Mouse (Mus musculus): ENCODE measurements at regions not wholly inside any gene's neighbourhood (a gene's known extent, or its start where the extent isn't known, plus 50 kb on each side); places are given as distances from the start of the nearest gene placed in this dataset.

DNA sequence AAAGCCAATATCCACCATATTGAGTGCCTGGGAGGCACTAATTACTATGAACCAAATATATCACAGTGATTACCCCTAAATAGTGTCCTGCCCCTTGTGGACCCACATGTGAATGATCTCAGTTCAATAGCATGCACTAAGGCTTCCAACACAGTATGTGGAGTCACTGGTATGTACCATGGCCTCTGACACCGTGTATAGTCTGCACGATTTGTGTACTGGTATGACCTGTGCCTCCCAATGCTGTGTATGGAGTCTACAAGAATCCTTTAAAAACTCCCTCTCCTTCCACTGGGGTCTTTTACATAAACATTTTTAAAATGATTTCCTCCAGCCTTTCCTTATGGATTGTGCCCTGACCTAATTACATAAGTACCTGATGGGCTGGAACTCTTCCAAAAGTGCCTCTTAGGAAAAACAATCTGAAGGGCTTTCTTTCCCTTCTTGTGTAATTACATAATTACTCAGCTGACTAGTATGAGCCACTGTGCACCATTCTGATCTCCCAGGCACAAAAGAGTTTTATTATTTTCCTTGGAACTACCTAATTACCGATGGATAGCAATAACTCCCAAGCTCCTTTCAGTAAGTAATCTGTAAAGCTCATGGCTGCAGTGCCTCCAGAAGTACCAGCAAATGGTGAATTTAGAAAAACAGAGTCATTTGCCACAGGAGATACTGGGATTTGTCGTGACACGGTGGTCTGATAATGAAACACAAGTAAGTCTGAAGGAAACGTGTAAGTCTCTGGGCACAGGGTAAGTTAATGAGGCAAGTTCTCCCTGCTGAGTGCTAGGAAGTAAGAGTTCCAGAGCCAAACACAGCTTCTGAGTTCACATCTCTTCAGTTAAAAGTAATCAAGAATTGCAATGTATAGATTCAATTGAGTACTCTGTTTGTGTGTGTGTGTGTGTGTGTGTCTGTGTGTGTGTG, 135.8 kb upstream of the Rarb start:
- TF ChIP-seq CTCF (IDR thresholded peaks at IDR 0.05; ENCODE audit: low read depth, low read length): no peak
- TF ChIP-seq POLR2A (IDR thresholded peaks at IDR 0.05; ENCODE audit: extremely low read depth, insufficient read depth, low read length): no peak

Data from liver, adult 2 months (tissue).